Mouse (Mus musculus) lung, embryonic 16.5 days (tissue): ENCODE measurements around the gene Psmd11. TPM values are rescaled to one million over a fixed set of nuclear protein-coding genes. Genes with fewer than 3 reads are reported as not detected.

ENCODE experiments used
- ATAC-seq: fragments of 200-750 bp; cut with Nextera tagmentation; 2 replicates; pipeline ENCODE4 v1.8.0; 2017; ENCODE audit warnings: low read depth, mild to moderate bottlenecking, moderate library complexity
- H3K27ac ChIP-seq: fragments of 300-500 bp; sonication (generic); 2 replicates; pipeline ENCODE4 v1.5.1; 2014; ENCODE audit warnings: mild to moderate bottlenecking, control low read depth, low read length
- H3K27me3 ChIP-seq: fragments of 300-500 bp; sonication (generic); 2 replicates; pipeline ENCODE4 v1.6.1; 2014; ENCODE audit warnings: low read depth, low read length, mixed read lengths; ENCODE audit not compliant: control insufficient read depth, insufficient read depth
- H3K36me3 ChIP-seq: fragments of 300-500 bp; sonication (generic); 2 replicates; pipeline ENCODE4 v1.6.1; 2014; ENCODE audit warnings: low read length; ENCODE audit not compliant: control insufficient read depth, insufficient read depth
- H3K4me1 ChIP-seq: fragments of 300-500 bp; sonication (generic); replicated peaks from 2 replicates; pipeline ENCODE4 v1.6.1; 2014; ENCODE audit warnings: low read length, mixed read lengths; ENCODE audit not compliant: control insufficient read depth, insufficient read depth
- H3K4me2 ChIP-seq: fragments of 300-500 bp; sonication (generic); 2 replicates; pipeline ENCODE4 v1.6.1; 2014; ENCODE audit warnings: low read depth, low read length, control low read depth
- H3K4me3 ChIP-seq: fragments of 300-500 bp; sonication (generic); 2 replicates; pipeline ENCODE4 v1.5.1; 2014; ENCODE audit warnings: mild to moderate bottlenecking, low read length, control low read depth
- H3K9ac ChIP-seq: fragments of 300-500 bp; sonication (generic); 2 replicates; pipeline ENCODE4 v1.6.1; 2014; ENCODE audit warnings: low read length, control low read depth
- H3K9me3 ChIP-seq: fragments of 300-500 bp; sonication (generic); 2 replicates; pipeline ENCODE4 v1.6.1; 2016; ENCODE audit warnings: low read length; ENCODE audit not compliant: control insufficient read depth
- WGBS: fragments of 180-500 bp; shearing (Covaris S2); extraction: QIAGEN DNeasy Blood & Tissue Kit; methylation state at CpG from one replicate; pipeline ENCODE4 v1.1.7; 2014; 5-methylcytosine and 5-hydroxymethylcytosine counted together
- polyA plus RNA-seq: library from polyadenylated mRNA; unstranded; fragments of >200 nt; fragmentation: Nextera tagmentation; extraction: Ambion mirVana; gene quantifications from 2 replicates; pipeline ENCODE4 v1.2.1, GENCODE M21; 2015

Psmd11 gene
- polyA plus RNA-seq, 1 experiment from 2014 or later: 300 TPM

- no peaks in the 10 kb centered on the region for H3K27me3 ChIP-seq
- 53% methylated on average over 9 of the region's 9 CpGs for WGBS
- no peaks in the 10 kb centered on the region for H3K9me3 ChIP-seq
- no peak for ATAC-seq
- no peak overlapping the region for H3K9ac ChIP-seq
- H3K4me1 ChIP-seq: peaks cover 8% of the 10 kb centered on the region
- no peak overlapping the region for H3K4me3 ChIP-seq
- H3K36me3 ChIP-seq: no peaks in the 10 kb centered on the region
- no peak overlapping the region for H3K27ac ChIP-seq
- H3K4me2 ChIP-seq: no peak overlapping the region
These were observed 90.3 kb downstream of the Psmd11 start for GRCm38 (mm10) chr11:80518421-80519367.

GRCm38 (mm10) chr11:80521148-80521547, 92.7 kb downstream of the Psmd11 start:
- ATAC-seq: no peak
- Histone ChIP-seq H3K27ac (no peak overlapping the region), H3K9ac (no peak overlapping the region), H3K36me3 (no peaks in the 10 kb centered on the region), H3K9me3 (no peaks in the 10 kb centered on the region), H3K4me3 (no peak overlapping the region), H3K4me2 (no peak overlapping the region), H3K4me1 (peaks cover 8% of the 10 kb centered on the region), H3K27me3 (no peaks in the 10 kb centered on the region)
- 59% methylated on average over 2 of the region's 2 CpGs for WGBS

Other genes starting within 250 kb of the Psmd11 start
- 10.1 and 11.2 TPM in 2 replicates for gene Rnf135, start 244.8 kb upstream of the Psmd11 start, polyA plus RNA-seq
- 47.3 and 48.5 TPM in 2 replicates for gene Rhot1, start 219.6 kb upstream of the Psmd11 start, polyA plus RNA-seq
- gene Rhbdl3, start 127.7 kb upstream of the Psmd11 start, polyA plus RNA-seq: 1.5 and 1.7 TPM in 2 replicates
- 17.5 and 19.4 TPM in 2 replicates for gene 5730455P16Rik, start 50.6 kb upstream of the Psmd11 start, polyA plus RNA-seq
- 229 and 240 TPM in 2 replicates for gene Zfp207, start 45.3 kb upstream of the Psmd11 start, polyA plus RNA-seq
- 0.67 and 0.79 TPM in 2 replicates for gene Cdk5r1, start 48.4 kb downstream of the Psmd11 start, polyA plus RNA-seq